Mouse (Mus musculus): ENCODE results near the gene Olfr1087. TPM values are rescaled to one million over a fixed set of nuclear protein-coding genes. Genes with fewer than 3 reads are reported as not detected.
"Not testable (repeated sequence)": the region's sequence is repeated elsewhere in the genome, so short reads cannot be mapped to it uniquely, and the experiment has no call there.

The Olfr1087 gene
- polyA plus RNA-seq (2015; fragmentation: Nextera tagmentation; extraction: Ambion mirVana), result not detected in 2 replicates

DNA sequence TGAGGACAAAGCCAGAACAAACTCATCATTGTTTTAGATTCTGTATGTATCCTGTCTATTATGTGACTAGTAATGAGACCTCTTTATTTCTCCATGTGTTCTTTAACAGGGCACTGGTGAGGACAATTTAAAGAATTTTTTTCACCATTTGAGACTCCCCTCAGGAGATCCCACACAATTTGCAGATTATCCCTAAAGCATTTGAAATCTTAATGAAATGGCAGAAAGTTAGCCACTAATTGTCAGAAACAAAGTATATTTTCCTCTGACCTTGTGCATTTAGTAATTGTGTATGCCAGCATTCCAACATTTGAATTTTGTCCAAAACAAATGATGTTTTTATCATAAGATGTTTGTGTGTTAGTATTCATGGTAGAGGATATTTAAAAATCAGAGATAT, at the start of gene Olfr1087:
TSS of gene Olfr1087 (minus strand) at position 101 of the 400 bp plus-strand sequence.
- ATAC-seq (ENCODE audit: low read depth) (no peak), DNase-seq (no peak)
- no peaks in the 10 kb centered on the region for H3K4me1 ChIP-seq (replicated peaks)
- no peak within 1 kb of the TSS for H3K4me2 ChIP-seq
- H3K4me3 ChIP-seq (replicated peaks), result no peak within 1 kb of the TSS
- H3K9me3 ChIP-seq (replicated peaks), result no peaks in the 10 kb centered on the region
- no peaks in the 10 kb centered on the region for H3K27me3 ChIP-seq
- no peak within 1 kb of the TSS for H3K27ac ChIP-seq
- H3K36me3 ChIP-seq, result no peaks in the 10 kb centered on the region
- H3K9ac ChIP-seq, result no peak within 1 kb of the TSS

DNA sequence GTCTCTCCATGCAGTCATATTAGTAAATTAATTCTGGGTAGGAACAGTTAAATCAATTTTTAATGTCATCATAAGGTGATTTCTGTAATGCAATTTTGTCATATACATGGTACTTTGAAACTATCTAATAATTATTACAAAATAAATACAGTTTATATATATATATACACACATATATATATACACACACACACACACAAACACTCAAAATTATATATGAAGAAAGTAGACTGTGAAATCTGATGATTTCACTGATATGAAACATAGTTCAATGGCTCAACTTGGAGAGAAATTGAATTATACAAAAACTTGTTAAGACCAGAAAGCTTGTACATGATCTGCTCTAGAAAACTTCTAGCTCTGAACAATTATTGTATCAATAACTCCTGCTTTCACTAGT, 35.4 kb upstream of the Olfr1087 start, which contains the start of gene Olfr1089:
TSS of gene Olfr1089 (minus strand) at position 101 of the 400 bp plus-strand sequence.
- Histone ChIP-seq H3K27me3 (no peaks in the 10 kb centered on the region), H3K36me3 (no peaks in the 10 kb centered on the region), H3K9me3 (replicated peaks) (no peaks in the 10 kb centered on the region), H3K4me1 (replicated peaks) (no peaks in the 10 kb centered on the region), H3K9ac (no peak within 1 kb of the TSS), H3K4me3 (replicated peaks) (no peak within 1 kb of the TSS), H3K4me2 (no peak within 1 kb of the TSS), H3K27ac (no peak within 1 kb of the TSS)
- DNase-seq (no peak), ATAC-seq (ENCODE audit: low read depth) (no peak)

DNA sequence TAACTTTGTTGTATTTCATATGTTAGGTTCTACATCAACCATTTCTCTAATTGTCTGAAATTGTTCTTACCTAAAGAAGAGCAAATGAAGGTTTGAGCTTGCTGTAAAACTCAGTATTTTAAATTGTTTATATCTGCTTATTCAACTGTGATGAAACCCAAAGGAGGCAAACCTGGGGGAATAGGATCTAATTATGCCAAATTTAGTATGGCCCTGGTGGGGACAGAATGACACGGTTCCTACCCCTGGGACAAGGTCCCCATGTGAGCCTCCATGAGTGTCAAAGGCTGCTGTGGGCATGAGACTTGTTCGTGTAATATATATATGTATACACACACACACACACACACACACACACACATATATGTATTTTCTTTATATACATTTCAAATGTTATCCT, 18.2 kb downstream of the Olfr1087 start, which contains the start of gene Olfr1086:
TSS of gene Olfr1086 (minus strand) at position 101 of the 400 bp plus-strand sequence.
- H3K36me3 ChIP-seq, result no peaks in the 10 kb centered on the region
- no peak for ATAC-seq (ENCODE audit: low read depth)
- 34% methylated on average over 2 of the region's 2 CpGs for WGBS (ENCODE audit: insufficient replicate concordance)
- no peak within 1 kb of the TSS for H3K9ac ChIP-seq
- no peak within 1 kb of the TSS for H3K4me3 ChIP-seq (replicated peaks)
- no peak for DNase-seq
- H3K9me3 ChIP-seq (replicated peaks), result no peaks in the 10 kb centered on the region
- H3K4me1 ChIP-seq (replicated peaks), result no peaks in the 10 kb centered on the region
- no peak within 1 kb of the TSS for H3K27ac ChIP-seq
- no peak within 1 kb of the TSS for H3K4me2 ChIP-seq
- no peaks in the 10 kb centered on the region for H3K27me3 ChIP-seq

DNA sequence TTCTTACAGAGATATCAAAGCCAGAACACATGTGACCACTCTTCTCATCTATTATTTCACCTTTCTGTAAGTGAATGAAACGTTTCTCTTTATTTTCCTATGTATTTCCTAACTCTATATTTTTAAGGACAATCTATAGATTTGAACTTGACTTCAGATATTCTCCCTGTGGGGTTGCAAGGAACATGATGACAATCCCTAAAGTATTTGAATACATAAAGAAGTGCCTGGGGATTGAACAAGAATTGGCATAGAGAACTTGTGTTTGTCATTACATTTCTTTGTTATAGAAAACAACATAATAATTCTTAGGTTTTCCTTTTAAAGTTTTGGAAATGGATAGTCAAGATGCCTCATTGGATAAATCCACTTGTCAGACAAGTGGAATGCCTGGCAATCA, 36.3 kb downstream of the Olfr1087 start, which contains the start of gene Olfr1085:
TSS of gene Olfr1085 (minus strand) at position 101 of the 400 bp plus-strand sequence.
- DNase-seq (no peak), ATAC-seq (ENCODE audit: low read depth) (no peak)
- no peaks in the 10 kb centered on the region for H3K9me3 ChIP-seq (replicated peaks)
- no peak within 1 kb of the TSS for H3K4me3 ChIP-seq (replicated peaks)
- H3K27ac ChIP-seq, result no peak within 1 kb of the TSS
- no peaks in the 10 kb centered on the region for H3K36me3 ChIP-seq
- H3K27me3 ChIP-seq, result no peaks in the 10 kb centered on the region
- no peak within 1 kb of the TSS for H3K4me2 ChIP-seq
- no peak within 1 kb of the TSS for H3K9ac ChIP-seq
- 11% methylated on average over 1 of the region's 1 CpGs for WGBS (ENCODE audit: insufficient replicate concordance)
- no peaks in the 10 kb centered on the region for H3K4me1 ChIP-seq (replicated peaks)

DNA sequence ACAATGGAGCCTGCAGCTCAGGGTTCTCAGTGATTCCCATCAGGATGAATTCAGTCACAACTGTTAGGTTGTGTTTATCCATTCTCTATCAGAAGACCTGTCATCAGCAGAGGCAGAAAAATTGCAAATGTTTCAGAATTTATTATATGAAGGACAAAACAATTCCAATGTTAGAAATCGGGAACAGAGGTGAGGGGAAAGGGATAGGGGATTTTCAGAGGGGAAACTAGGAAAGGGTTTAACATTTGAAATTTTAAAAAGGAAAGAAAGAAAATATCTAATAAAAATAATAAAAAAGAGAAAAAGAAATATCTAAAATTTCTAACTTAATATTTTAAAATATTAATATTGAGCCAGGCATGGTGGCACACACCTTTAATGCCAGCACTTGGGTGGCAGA, 58.6 kb downstream of the Olfr1087 start, which contains the start of gene Olfr1084:
TSS of gene Olfr1084 (minus strand) at position 101 of the 400 bp plus-strand sequence.
- not testable (repeated sequence) for H3K9ac ChIP-seq; H3K27ac ChIP-seq; H3K4me1 ChIP-seq (replicated peaks); DNase-seq; H3K36me3 ChIP-seq; ATAC-seq (ENCODE audit: low read depth); H3K4me2 ChIP-seq; H3K4me3 ChIP-seq (replicated peaks); H3K9me3 ChIP-seq (replicated peaks); H3K27me3 ChIP-seq
- WGBS (ENCODE audit: insufficient replicate concordance), result 64% methylated on average over 1 of the region's 1 CpGs

Other genes with a start within 250 kb of the Olfr1087 start
- gene Olfr1065, start 247.8 kb downstream of the Olfr1087 start, polyA plus RNA-seq (2015; fragmentation: Nextera tagmentation; extraction: Ambion mirVana), result not detected in 2 replicates
- not detected in 2 replicates for gene Olfr1066, start 242.1 kb downstream of the Olfr1087 start, polyA plus RNA-seq (2015; fragmentation: Nextera tagmentation; extraction: Ambion mirVana)
- gene Olfr228, start 211.0 kb downstream of the Olfr1087 start, polyA plus RNA-seq (2015; fragmentation: Nextera tagmentation; extraction: Ambion mirVana), result not detected in 2 replicates
- not detected in 2 replicates for gene Olfr1076, start 189.9 kb downstream of the Olfr1087 start, polyA plus RNA-seq (2015; fragmentation: Nextera tagmentation; extraction: Ambion mirVana)
- not detected in 2 replicates for gene Olfr1079, start 155.9 kb downstream of the Olfr1087 start, polyA plus RNA-seq (2015; fragmentation: Nextera tagmentation; extraction: Ambion mirVana)
- not detected in 2 replicates for gene Olfr1080, start 140.2 kb downstream of the Olfr1087 start, polyA plus RNA-seq (2015; fragmentation: Nextera tagmentation; extraction: Ambion mirVana)
- gene Olfr1082, start 99.4 kb downstream of the Olfr1087 start, polyA plus RNA-seq (2015; fragmentation: Nextera tagmentation; extraction: Ambion mirVana), result not detected in 2 replicates
- gene Olfr1084, start 58.7 kb downstream of the Olfr1087 start, polyA plus RNA-seq (2015; fragmentation: Nextera tagmentation; extraction: Ambion mirVana), result not detected in 2 replicates
- gene Olfr1085, start 36.4 kb downstream of the Olfr1087 start, polyA plus RNA-seq (2015; fragmentation: Nextera tagmentation; extraction: Ambion mirVana), result not detected in 2 replicates
- gene Olfr1086, start 18.3 kb downstream of the Olfr1087 start, polyA plus RNA-seq (2015; fragmentation: Nextera tagmentation; extraction: Ambion mirVana), result not detected in 2 replicates
- not detected in 2 replicates for gene Olfr1089, start 35.3 kb upstream of the Olfr1087 start, polyA plus RNA-seq (2015; fragmentation: Nextera tagmentation; extraction: Ambion mirVana)
- gene Olfr1090, start 60.6 kb upstream of the Olfr1087 start, polyA plus RNA-seq (2015; fragmentation: Nextera tagmentation; extraction: Ambion mirVana), result not detected in 2 replicates
- not detected in 2 replicates for gene Olfr1093, start 84.1 kb upstream of the Olfr1087 start, polyA plus RNA-seq (2015; fragmentation: Nextera tagmentation; extraction: Ambion mirVana)
- gene Olfr141, start 111.6 kb upstream of the Olfr1087 start, polyA plus RNA-seq (2015; fragmentation: Nextera tagmentation; extraction: Ambion mirVana), result not detected in 2 replicates
- gene Olfr1094, start 126.3 kb upstream of the Olfr1087 start, polyA plus RNA-seq (2015; fragmentation: Nextera tagmentation; extraction: Ambion mirVana), result not detected in 2 replicates
- not detected in 2 replicates for gene Olfr1095, start 153.3 kb upstream of the Olfr1087 start, polyA plus RNA-seq (2015; fragmentation: Nextera tagmentation; extraction: Ambion mirVana)
- gene Gm13723, start 176.4 kb upstream of the Olfr1087 start, polyA plus RNA-seq (2015; fragmentation: Nextera tagmentation; extraction: Ambion mirVana), result not detected in 2 replicates
- gene Olfr1097, start 193.8 kb upstream of the Olfr1087 start, polyA plus RNA-seq (2015; fragmentation: Nextera tagmentation; extraction: Ambion mirVana), result not detected in 2 replicates
- not detected in 2 replicates for gene Olfr1098, start 226.2 kb upstream of the Olfr1087 start, polyA plus RNA-seq (2015; fragmentation: Nextera tagmentation; extraction: Ambion mirVana)

All from liver, embryonic 13.5 days (tissue).